Mouse (Mus musculus) kidney, adult 11 months (tissue): ENCODE data around the gene Ubac2.

Experiments
- DNase-seq: peaks from one replicate; pipeline ENCODE4 v3.0.0; 2022

Ubac2 gene

GRCm38 (mm10) chr14:121983009-121983933 is 104.9 kb downstream of the Ubac2 start:
- no peak for DNase-seq

GRCm38 (mm10) chr14:121985477-121985876 is 107.1 kb downstream of the Ubac2 start:
- no peak for DNase-seq

GRCm38 (mm10) chr14:121986028-121986427 is 107.6 kb downstream of the Ubac2 start:
- no peak for DNase-seq

- no peak for DNase-seq
These were observed 108.9 kb downstream of the Ubac2 start for GRCm38 (mm10) chr14:121987287-121987686.

GRCm38 (mm10) chr14:121987691-121988090 is 109.3 kb downstream of the Ubac2 start:
- DNase-seq = no peak

GRCm38 (mm10) chr14:121989331-121989730 is 110.9 kb downstream of the Ubac2 start:
- peak; percentile 51 for DNase-seq

GRCm38 (mm10) chr14:121989869-121990268 is 111.4 kb downstream of the Ubac2 start:
- no peak for DNase-seq

GRCm38 (mm10) chr14:121990897-121991296 is 112.5 kb downstream of the Ubac2 start:
- DNase-seq = no peak

- DNase-seq = no peak
These were observed 113.5 kb downstream of the Ubac2 start for GRCm38 (mm10) chr14:121991921-121992320.

- no peak for DNase-seq
These were observed 114.2 kb downstream of the Ubac2 start for GRCm38 (mm10) chr14:121992395-121993280.

GRCm38 (mm10) chr14:121993616-121994015 is 115.2 kb downstream of the Ubac2 start:
- DNase-seq = no peak

GRCm38 (mm10) chr14:121994171-121994700 is 115.8 kb downstream of the Ubac2 start:
- DNase-seq = no peak

- DNase-seq = no peak
These were observed 116.6 kb downstream of the Ubac2 start for GRCm38 (mm10) chr14:121994846-121995556.

GRCm38 (mm10) chr14:121995557-121995870 is 117.1 kb downstream of the Ubac2 start:
- DNase-seq = no peak

GRCm38 (mm10) chr14:121996786-121997185 is 118.4 kb downstream of the Ubac2 start:
- DNase-seq = peak; percentile 76

GRCm38 (mm10) chr14:121999455-121999854 is 121.0 kb downstream of the Ubac2 start:
- peak; percentile 28 for DNase-seq

- no peak for DNase-seq
These were observed 122.1 kb downstream of the Ubac2 start for GRCm38 (mm10) chr14:122000346-122001105.

- no peak for DNase-seq
These were observed 123.8 kb downstream of the Ubac2 start for GRCm38 (mm10) chr14:122002224-122002623.

GRCm38 (mm10) chr14:122003812-122004211 is 125.4 kb downstream of the Ubac2 start:
- no peak for DNase-seq

GRCm38 (mm10) chr14:122008261-122008660 is 129.8 kb downstream of the Ubac2 start:
- DNase-seq = no peak

- no peak for DNase-seq
These were observed 131.1 kb downstream of the Ubac2 start for GRCm38 (mm10) chr14:122009502-122009901.

GRCm38 (mm10) chr14:122010301-122010700 is 131.9 kb downstream of the Ubac2 start:
- no peak for DNase-seq
